Mouse (Mus musculus) kidney, adult 8-10 months (tissue): ENCODE measurements around the gene Arl8a.
"Not testable (repeated sequence)": the region's sequence is repeated elsewhere in the genome, so short reads cannot be mapped to it uniquely, and the experiment has no call there.

Source experiments
- DNase-seq, 2 experiments: peaks; one replicate each; pipeline ENCODE4 v3.0.0; 2022

The Arl8a gene

DNA sequence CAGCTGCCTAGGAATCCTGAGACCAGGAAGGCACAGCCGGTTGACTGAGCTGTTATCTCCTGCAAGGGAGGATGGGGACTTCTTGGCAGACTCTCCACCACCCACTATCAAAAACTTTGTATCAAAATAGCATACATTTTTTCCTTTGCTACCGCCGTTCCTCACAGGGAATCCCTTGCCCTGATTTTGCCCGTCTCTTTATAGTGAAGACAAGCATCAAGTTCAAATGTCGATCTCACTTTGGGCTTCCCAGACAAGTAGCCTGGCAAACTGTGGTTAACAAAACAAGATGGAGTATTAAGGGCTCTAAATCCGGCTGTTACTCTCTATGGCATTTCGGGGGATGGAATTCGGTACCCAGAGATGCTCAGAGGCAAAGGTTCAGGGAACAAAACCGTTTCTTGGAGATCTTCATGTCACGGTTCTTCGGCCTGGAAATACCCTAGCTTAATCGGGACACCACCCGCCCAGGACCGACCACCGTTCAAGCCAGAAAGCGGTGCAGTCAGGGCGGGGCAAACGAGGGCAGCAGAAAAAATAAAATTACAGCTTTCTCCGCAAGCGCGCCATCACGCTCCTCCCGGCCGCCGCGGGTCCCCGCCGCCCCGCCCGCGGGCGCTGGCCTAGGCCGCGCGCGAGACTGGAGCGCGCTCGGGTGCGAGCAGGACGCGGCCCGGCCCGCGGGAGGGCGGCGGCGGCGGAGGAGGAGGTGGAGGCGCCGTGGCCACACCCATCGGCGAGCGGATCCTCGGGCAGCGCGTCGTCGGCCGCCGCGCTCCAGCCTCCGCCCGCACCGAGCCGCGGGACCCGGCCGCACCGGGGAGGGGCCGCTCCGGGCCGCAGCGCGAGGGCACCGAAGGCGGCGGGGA is at the start of gene Arl8a:
TSS of gene Arl8a (plus strand) at position 748 of the 869 bp plus-strand sequence.
- peak; percentile 79 to 81 for DNase-seq

DNA sequence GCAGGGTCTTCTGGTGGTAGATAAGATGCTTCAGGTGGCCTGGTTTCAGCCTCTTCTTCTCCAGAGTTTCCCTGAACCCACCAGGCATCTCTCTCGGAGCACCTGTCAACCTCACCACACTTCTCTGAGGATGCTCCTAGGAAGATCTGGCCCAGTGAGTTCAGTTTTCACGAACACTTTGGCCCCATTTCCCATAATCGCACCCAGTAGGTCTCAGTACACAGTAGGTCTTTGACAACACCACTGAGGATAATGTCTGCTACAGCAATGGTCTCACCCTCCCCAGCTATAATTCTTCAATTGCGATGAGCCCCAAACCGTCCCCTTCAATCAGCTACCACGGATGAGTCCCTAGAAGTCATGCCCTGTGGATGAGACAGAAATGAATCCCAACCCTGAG is 49.2 kb upstream of the Arl8a start:
- DNase-seq = no peak

DNA sequence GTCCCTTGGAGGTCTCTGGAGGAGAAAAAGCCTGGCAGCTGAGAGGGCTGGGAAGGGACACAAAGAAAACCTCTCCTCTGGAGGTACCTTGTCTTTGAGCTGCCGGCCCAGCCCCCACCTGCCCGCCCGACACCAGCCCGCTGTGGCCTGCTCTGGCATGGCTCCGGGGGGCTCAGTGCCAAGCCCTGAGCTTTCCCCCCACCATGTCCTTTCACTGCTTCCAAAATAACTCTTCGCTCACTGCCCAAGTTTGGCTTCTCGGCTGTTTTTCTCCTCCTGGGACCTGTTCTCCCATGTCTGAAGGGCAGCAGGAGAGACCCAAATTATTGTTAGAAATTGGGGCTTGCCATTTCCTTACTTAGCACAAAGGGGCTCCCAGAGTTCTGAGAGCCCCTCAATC is 48.2 kb upstream of the Arl8a start:
- DNase-seq = no peak

- DNase-seq = no peak
Observed at GRCm38 (mm10) chr1:135100400-135100799, 46.2 kb upstream of the Arl8a start.

DNA sequence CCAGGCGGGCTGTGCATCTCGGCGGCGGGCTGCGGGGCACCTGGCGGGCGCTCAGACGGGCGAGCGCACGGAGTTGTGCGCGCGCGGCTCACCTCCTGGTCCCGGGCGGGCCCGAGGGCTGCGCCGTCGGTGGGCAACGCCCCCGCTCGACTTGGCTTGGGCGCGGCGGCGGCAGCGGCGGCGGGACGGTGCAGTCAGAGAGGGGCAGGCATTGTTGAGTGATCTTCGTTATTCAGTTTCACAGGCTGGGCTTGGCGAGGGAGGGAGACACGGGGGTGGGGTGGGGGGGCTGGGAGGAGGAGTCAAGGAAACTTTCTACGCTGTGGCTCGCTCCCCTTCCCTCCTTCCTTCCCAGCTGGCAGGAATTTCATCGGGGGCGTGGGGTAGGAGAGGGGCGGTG is 41.5 kb upstream of the Arl8a start, which contains the start of gene Lgr6:
TSS of gene Lgr6 (minus strand) at position 153 of the 400 bp plus-strand sequence.
- DNase-seq = no peak

DNA sequence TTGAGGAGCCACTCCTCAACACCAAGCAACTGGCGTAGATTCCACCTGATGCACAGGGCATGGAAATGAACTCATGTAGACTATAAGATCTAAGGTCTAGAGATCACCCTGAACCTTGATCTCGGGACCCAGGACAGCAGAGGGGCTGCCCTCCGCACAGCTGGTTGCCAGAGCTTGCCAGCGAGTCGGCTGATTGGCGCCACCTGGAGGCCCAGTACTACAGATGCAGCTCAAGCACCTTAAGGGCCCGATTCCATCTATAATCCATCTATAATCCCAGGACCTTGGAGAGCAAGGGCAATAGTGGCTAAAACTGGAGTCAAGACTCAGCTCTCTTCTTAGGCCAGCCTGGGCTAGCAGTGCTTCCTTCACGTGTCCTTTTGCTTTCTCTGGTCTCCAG is 40.7 kb upstream of the Arl8a start:
- peak; percentile 17 to 56 for DNase-seq

DNA sequence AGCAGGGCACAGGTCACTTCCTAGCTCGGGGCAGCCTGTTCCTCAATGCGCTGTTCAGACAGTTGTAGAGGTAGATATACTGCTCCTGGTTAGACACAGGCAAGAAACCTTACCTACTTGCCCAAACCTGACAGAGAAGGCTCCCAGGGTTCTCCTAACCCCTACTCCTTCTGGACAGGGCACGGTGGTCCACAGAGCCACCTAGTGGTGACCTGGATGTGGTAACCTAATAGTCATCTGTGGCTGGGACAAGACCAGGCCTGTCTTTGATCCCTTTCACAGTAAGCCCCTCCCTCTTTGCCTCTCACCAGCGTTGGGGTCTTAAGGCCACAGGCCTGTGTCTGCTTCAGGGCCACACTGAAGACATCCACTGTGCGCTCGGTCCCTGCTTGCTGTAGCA is 38.0 kb upstream of the Arl8a start:
- DNase-seq = peak in 1 of 2 experiments; percentile 26

GRCm38 (mm10) chr1:135110075-135110474 is 36.5 kb upstream of the Arl8a start:
- peak; percentile 37 to 79 for DNase-seq

GRCm38 (mm10) chr1:135111271-135111670 is 35.4 kb upstream of the Arl8a start:
- DNase-seq = not testable (repeated sequence)

DNA sequence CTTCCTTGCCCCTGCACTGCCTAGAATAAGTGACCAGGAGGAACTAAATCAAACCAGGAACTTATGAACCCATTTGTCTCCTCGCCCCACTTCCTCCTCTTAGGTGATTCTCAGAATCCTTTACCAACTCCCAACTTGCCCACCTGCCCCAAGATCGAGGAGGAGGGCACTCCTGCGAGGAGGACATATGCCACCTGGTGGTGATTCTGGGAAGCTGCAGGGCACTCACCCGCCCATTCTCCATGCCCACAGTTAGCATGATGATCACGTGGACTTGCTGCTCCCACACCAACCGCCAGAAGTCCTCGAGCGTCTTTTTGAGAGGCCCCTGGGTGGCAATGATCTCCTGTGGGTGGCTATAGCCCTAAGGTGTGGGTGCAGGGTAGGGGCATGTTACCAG is 34.0 kb upstream of the Arl8a start:
- DNase-seq = peak in 1 of 2 experiments; percentile 38

DNA sequence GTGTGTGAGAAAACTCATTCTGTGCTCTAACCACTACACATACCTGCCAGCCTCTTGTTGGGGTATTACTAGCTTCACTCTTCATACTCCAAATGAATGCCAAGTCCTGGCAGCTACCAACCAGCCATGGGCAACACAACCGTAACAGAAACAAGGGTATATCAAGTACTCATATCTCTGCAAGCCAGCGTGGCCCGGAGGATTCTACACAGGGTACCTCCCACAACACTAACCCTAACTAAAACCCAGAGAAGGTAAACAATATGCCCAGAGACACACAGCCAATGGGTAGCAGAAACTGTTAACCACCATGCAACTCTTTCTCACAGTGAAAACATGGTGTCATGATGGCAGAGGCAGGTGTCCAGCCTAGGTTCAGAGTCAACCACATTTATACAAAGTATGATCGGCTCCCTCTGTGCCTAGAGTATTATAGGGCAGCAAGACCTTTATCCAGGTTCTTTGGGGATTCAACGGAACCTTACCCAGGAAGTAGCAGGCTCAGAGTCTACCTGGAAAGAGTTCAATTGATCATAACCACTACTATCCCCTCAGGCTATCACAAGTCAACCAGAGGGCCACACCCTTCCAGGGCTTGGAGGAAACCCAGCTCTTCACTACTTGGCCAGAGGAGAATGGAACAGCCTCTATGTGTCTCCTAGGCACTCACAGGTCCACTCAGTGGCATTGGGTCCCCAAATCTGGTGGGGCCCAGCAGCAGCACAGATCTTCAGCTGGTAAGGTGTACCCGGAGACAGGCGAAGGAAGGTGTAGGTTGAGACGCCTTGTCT is 21.9 kb upstream of the Arl8a start:
- no peak for DNase-seq

GRCm38 (mm10) chr1:135125990-135126389 is 20.6 kb upstream of the Arl8a start:
- DNase-seq = peak in 1 of 2 experiments; percentile 41

- DNase-seq = no peak
Observed at GRCm38 (mm10) chr1:135126443-135127027, 20.1 kb upstream of the Arl8a start.

GRCm38 (mm10) chr1:135128011-135128441 is 18.6 kb upstream of the Arl8a start:
- DNase-seq = no peak

- DNase-seq = no peak
Observed at GRCm38 (mm10) chr1:135128986-135129385, 17.6 kb upstream of the Arl8a start.

DNA sequence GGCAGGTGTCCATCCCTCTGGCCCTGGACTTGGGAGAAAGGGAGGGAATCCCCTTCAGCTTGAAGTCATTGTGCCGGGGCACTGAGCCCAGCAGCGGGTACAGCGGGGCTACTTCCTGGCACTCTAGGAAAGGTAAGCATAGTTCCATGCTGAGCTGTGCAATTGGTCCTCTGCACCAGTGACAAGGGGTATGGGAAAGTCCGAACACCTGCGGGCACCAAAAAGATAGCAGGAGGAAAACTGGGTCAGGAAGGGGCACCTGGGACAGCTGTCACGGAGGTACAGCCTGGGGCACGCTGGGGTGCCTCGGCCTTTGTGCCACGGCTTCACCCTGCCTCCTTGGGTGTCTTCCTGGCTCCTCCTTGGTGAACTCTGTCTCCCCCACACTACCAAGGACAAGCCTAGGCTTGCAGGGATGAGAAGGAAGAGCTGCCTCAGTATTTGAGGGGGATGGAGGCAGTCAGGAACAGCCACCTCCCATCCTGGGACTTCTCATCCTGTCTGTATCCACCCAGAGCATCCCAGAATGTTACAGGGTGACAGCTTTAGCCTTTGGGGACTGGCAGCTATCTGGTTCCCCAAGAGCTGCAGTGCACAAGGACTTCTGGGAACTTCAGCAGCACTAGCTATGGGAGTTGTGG is 17.0 kb upstream of the Arl8a start:
- no peak for DNase-seq

DNA sequence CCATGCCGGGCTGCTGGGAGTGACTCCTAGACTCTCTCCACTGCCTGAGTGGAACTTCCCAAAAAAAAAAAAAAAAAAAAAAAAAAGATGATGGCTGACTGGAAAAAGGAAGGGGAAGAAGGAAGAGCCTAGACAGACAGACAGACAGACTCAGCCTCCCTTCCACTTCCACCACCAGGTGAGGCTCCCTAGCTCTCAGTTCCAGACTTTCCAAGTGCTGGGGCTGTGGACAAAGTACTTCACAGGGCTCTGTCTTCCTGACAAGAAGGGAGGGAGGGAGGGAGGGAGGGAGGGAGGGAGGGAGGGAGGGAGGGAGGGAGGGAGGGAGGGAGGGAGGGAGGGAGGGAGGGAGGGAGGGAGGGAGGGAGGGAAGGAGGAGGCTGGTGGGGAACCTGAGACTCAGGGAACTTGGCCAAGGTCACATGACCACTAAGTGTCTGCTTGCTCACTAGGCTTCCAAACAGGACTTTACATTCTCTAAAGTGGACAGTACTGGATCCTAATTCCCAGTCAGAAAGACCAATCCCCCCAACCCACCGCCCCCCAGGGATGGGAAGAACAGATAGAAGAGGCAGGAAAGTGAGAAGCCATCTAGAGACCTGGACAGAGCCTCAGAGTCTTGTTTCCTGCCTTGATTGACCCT is 16.1 kb upstream of the Arl8a start:
- DNase-seq = no peak

GRCm38 (mm10) chr1:135131034-135131433 is 15.6 kb upstream of the Arl8a start:
- DNase-seq = no peak

- no peak for DNase-seq
Observed at GRCm38 (mm10) chr1:135131560-135131959, 15.1 kb upstream of the Arl8a start.

- DNase-seq = peak in 1 of 2 experiments; percentile 59
Observed at GRCm38 (mm10) chr1:135132473-135132872, 14.2 kb upstream of the Arl8a start, which contains the start of gene Ptpn7. Ptpn7 (plus strand) TSS chr1:135132700.

DNA sequence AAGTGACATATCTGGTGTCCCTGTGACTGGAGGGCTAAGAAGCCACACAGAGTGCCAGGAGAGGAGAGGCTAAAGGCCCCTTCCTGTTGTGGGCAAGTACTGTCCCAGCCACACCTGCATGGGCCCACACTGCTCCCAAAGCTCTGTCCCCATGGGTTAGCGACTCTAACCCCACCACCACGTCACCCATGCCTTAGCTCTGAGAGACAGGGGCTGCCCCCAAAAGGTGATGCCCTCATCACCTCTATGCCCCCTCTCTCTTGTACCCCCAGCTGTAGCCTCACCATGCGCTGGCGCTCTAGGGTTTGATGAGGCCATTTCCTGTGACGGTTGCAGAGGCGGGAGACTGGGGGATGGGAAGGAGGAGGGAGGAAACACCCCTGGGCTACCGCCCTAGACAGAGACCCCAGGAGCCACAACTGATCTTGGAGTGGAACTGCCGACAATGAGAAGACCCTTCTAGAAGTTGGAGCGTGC is 13.7 kb upstream of the Arl8a start:
- no peak for DNase-seq
